27 mouse cellular contexts compared by ENCODE assay signal in genomic region chr5:104163536-104163935, GRCm38 (mm10). TPM values are rescaled to one million over a fixed set of nuclear protein-coding genes. Genes with fewer than 3 reads are reported as not detected.
DNase-seq lines count a peak whose midpoint lies in the region; ATAC-seq lines count a peak whose summit lies in the region.
"Had no signal": no experiment of that assay in that cellular context is flagged by ENCODE, and none has a peak within 500 bp of the region (broad histone marks: within the 10 kb centered on the region; RNA-seq: fewer than 3 reads in every experiment).

No protein-coding gene starts in this region.

- H3K9ac ChIP-seq in embryonic facial prominence, embryonic 13.5 days, result no peak overlapping the region
- H3K9ac ChIP-seq: embryonic facial prominence, embryonic 12.5 days; forebrain, embryonic 13.5 days; forebrain, embryonic 15.5 days; forebrain, postnatal 0 days had no signal

- no peaks in the 10 kb centered on the region for H3K36me3 ChIP-seq in embryonic facial prominence, embryonic 13.5 days
- H3K36me3 ChIP-seq: embryonic facial prominence, embryonic 12.5 days; forebrain, embryonic 15.5 days; G1E had no signal

- peaks cover 12% of the 10 kb centered on the region for H3K4me1 ChIP-seq in embryonic facial prominence, embryonic 13.5 days
- H3K4me1 ChIP-seq: forebrain, embryonic 13.5 days; forebrain, embryonic 15.5 days had no signal

- no peaks in the 10 kb centered on the region for H3K27me3 ChIP-seq in embryonic facial prominence, embryonic 13.5 days
- H3K27me3 ChIP-seq: CH12.LX; embryonic facial prominence, embryonic 12.5 days; forebrain, embryonic 13.5 days; forebrain, embryonic 15.5 days had no signal

- no peaks in the 10 kb centered on the region for H3K9me3 ChIP-seq in embryonic facial prominence, embryonic 13.5 days
- H3K9me3 ChIP-seq: embryonic facial prominence, embryonic 12.5 days; forebrain, embryonic 13.5 days; forebrain, embryonic 15.5 days had no signal

- H3K4me3 ChIP-seq in embryonic facial prominence, embryonic 13.5 days, result no peak overlapping the region
- H3K4me3 ChIP-seq: embryonic facial prominence, embryonic 12.5 days; forebrain, embryonic 13.5 days; forebrain, embryonic 15.5 days had no signal

- DNase-seq in embryo, embryonic 10.5 days (ENCODE audit: low spot score), result peak; percentile 5
- DNase-seq in embryo, embryonic 11 days, result no peak
- peak; percentile 44 for DNase-seq in heart, adult 11 months
- no peak for DNase-seq in heart, postnatal 4 days
- peak; percentile 37 for DNase-seq in forelimb bud, embryonic 11.5 days (ENCODE audit: low read depth, low spot score)
- DNase-seq: adrenal gland, adult 8-10 months; adrenal gland, postnatal 14 days; adrenal gland, postnatal 36 days; B cell, adult 2 months; cerebellum, adult 11-12 months; cerebellum, adult 2 months; cerebellum, adult 9-10 months; cerebellum, postnatal 10 days; cerebellum, postnatal 25 days; forebrain, postnatal 0 days had no signal

- no peak overlapping the region for H3K4me2 ChIP-seq in embryonic facial prominence, embryonic 13.5 days
- H3K4me2 ChIP-seq: embryonic facial prominence, embryonic 12.5 days; forebrain, embryonic 13.5 days; forebrain, embryonic 15.5 days had no signal

- 0 out of 2 replicates have a peak, but pooled peaks have one; percentile 20 for ATAC-seq in embryonic facial prominence, embryonic 13.5 days (ENCODE audit: insufficient number of reproducible peaks, insufficient read depth, low FRiP score, low TSS enrichment, low read depth)
- ATAC-seq in megakaryocyte, adult 5-6 weeks (ENCODE audit: poor library complexity, severe bottlenecking), result no peak
- ATAC-seq: activated CD4-positive, CD25-positive, alpha-beta regulatory T cell, adult 4 months; CD4-positive, CD25-positive, alpha-beta regulatory T cell, adult 4 months; forebrain, embryonic 13.5 days; forebrain, embryonic 15.5 days; forebrain, postnatal 0 days; Patski had no signal

- WGBS in embryonic facial prominence, embryonic 13.5 days, result 27% methylated on average over 4 of the region's 4 CpGs

- no peak overlapping the region; the same call in 1 of the 2 replicates for H3K27ac ChIP-seq in embryonic facial prominence, embryonic 13.5 days
- H3K27ac ChIP-seq: forebrain, embryonic 13.5 days; forebrain, embryonic 15.5 days had no signal

RNA-seq across cellular contexts. Expression of gene Dspp, which starts 7.0 kb away (rescaled TPM):
- total RNA-seq in heart, postnatal 4 days (2021), result not detected
- polyA plus RNA-seq in embryonic facial prominence, embryonic 13.5 days (2015; fragmentation: Nextera tagmentation; extraction: Ambion mirVana), result 0.04 TPM in 1 of 2 replicates, not detected in the other
- total RNA-seq in megakaryocyte, adult 5-6 weeks (2015), result not detected in 2 replicates
- total RNA-seq in megakaryocyte, adult 5-6 weeks (2017), result not detected in 2 replicates
- total RNA-seq: adrenal gland, adult 18-20 months; adrenal gland, adult 8-10 months; adrenal gland, postnatal 14 days; adrenal gland, postnatal 36 days; CH12.LX; forebrain, postnatal 0 days had no signal
- polyA plus RNA-seq: activated CD4-positive, CD25-positive, alpha-beta regulatory T cell, adult 4 months; CD4-positive, CD25-positive, alpha-beta regulatory T cell, adult 4 months; embryonic facial prominence, embryonic 12.5 days; forebrain, embryonic 11.5 days; forebrain, embryonic 13.5 days; forebrain, postnatal 0 days; G1E; Patski had no signal

RNA-seq across cellular contexts. Expression of gene Dmp1, which starts 38.9 kb away (rescaled TPM):
- not detected for total RNA-seq in heart, postnatal 4 days (2021)
- 1.00 and 1.5 TPM in 2 replicates for polyA plus RNA-seq in embryonic facial prominence, embryonic 13.5 days (2015; fragmentation: Nextera tagmentation; extraction: Ambion mirVana)
- total RNA-seq in megakaryocyte, adult 5-6 weeks (2015), result not detected in 2 replicates
- total RNA-seq in megakaryocyte, adult 5-6 weeks (2017), result not detected in 2 replicates
- total RNA-seq: adrenal gland, adult 18-20 months; adrenal gland, postnatal 14 days; adrenal gland, postnatal 36 days had no signal
- polyA plus RNA-seq: activated CD4-positive, CD25-positive, alpha-beta regulatory T cell, adult 4 months; CD4-positive, CD25-positive, alpha-beta regulatory T cell, adult 4 months; G1E; Patski had no signal

RNA-seq across cellular contexts. Expression of gene Sparcl1, which starts 50.0 kb away (rescaled TPM):
- 100 to 1,000 TPM; 242 to 250 TPM for total RNA-seq in heart, postnatal 4 days (2021)
- polyA plus RNA-seq in embryonic facial prominence, embryonic 13.5 days (2015; fragmentation: Nextera tagmentation; extraction: Ambion mirVana), result 46.6 and 53.7 TPM in 2 replicates
- not detected in 2 replicates for total RNA-seq in megakaryocyte, adult 5-6 weeks (2015)
- not detected in 2 replicates for total RNA-seq in megakaryocyte, adult 5-6 weeks (2017)
- total RNA-seq: CH12.LX, G1E had no signal
- polyA plus RNA-seq: activated CD4-positive, CD25-positive, alpha-beta regulatory T cell, adult 4 months; CD4-positive, CD25-positive, alpha-beta regulatory T cell, adult 4 months; G1E; Patski had no signal

Comparison
In these comparisons a context has a peak if more than half of its experiments do, and no peak if none do; other contexts are left out.
1. DNase-seq: peak in embryo, embryonic 10.5 days (single experiment), heart, adult 11 months (single experiment) and forelimb bud, embryonic 11.5 days (single experiment); none in embryo, embryonic 11 days (single experiment) and heart, postnatal 4 days (single experiment).
2. RNA of gene Sparcl1, which starts 50.0 kb away (total RNA-seq): 242 to 250 TPM in heart, postnatal 4 days; not detected in megakaryocyte, adult 5-6 weeks; every median in the first group is over 100 times any median in the second.